Mouse (Mus musculus): ENCODE measurements around the gene Gimap9.

DNA sequence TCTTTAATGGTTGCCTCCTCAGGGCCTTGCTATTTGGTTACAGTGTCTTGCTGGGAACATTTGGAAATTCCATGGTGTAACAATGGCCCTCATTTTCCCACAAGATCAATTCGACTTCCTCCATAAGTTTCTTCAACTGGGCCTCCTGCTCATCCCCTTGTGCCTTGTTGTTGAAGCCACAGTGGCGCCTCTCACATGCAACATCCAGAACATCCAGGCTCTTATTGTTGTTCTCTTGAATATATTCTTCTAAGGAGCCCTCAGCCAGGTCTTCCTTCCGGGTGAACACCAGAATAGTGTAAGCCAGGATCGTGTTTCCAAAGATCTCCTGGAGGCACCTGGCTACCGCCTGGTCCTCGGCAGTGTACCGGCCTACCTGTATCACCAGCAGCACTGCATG is 26.2 kb downstream of the Gimap9 start:
- TF ChIP-seq CTCF (IDR thresholded peaks at IDR 0.05; ENCODE audit: control insufficient read depth, insufficient read depth, insufficient read length) = no peak
- no peak for TF ChIP-seq CEBPB (IDR thresholded peaks at IDR 0.05; ENCODE audit: low read depth)
- TF ChIP-seq MYOD1 (IDR thresholded peaks at IDR 0.05; ENCODE audit: control insufficient read depth, insufficient read length, low read depth) = no peak
